Mouse (Mus musculus) T-helper 17 cell (primary cell): Measurements from ENCODE around the gene Tnik.

Experiments used
- in situ Hi-C, 2 experiments: fragments of 300-600 bp; cut with MboI, MseI; formaldehyde crosslinking; loops; 1 replicate in 1 of 2; 2 replicates in 1 of 2; pipeline ENCODE4 v1.15.1; 2025; ENCODE audit warnings: high pct_unique_total_duplicates in 2 of 2

Tnik gene

GRCm38 (mm10) chr3:28263948-28264840 lies 1.2 kb downstream of the Tnik start:
- in situ Hi-C loops = loop anchor here (5.0 kb wide), 2 partner anchors 143 to 278 kb away; no protein-coding TSS in a partner anchor

- in situ Hi-C loops = loop anchor here (5.0 kb wide), 2 partner anchors 143 to 278 kb away; no protein-coding TSS in a partner anchor
Measured at GRCm38 (mm10) chr3:28264841-28265150, 1.8 kb downstream of the Tnik start.

GRCm38 (mm10) chr3:28265183-28265582 lies 2.2 kb downstream of the Tnik start:
- in situ Hi-C loops = no loop called here

- in situ Hi-C loops = no loop called here
Measured at GRCm38 (mm10) chr3:28265656-28266055, 2.6 kb downstream of the Tnik start.

- in situ Hi-C loops = no loop called here
Measured at GRCm38 (mm10) chr3:28267211-28267610, 4.2 kb downstream of the Tnik start.

- in situ Hi-C loops = no loop called here
Measured at GRCm38 (mm10) chr3:28269716-28270115, 6.7 kb downstream of the Tnik start.

- in situ Hi-C loops = no loop called here
Measured at GRCm38 (mm10) chr3:28271884-28272283, 8.9 kb downstream of the Tnik start.

GRCm38 (mm10) chr3:28274763-28275162 lies 11.7 kb downstream of the Tnik start:
- in situ Hi-C loops = no loop called here

- in situ Hi-C loops = no loop called here
Measured at GRCm38 (mm10) chr3:28289693-28290092, 26.7 kb downstream of the Tnik start.

- in situ Hi-C loops = no loop called here
Measured at GRCm38 (mm10) chr3:28301378-28301777, 38.4 kb downstream of the Tnik start.

GRCm38 (mm10) chr3:28303915-28304314 lies 40.9 kb downstream of the Tnik start:
- in situ Hi-C loops = no loop called here

GRCm38 (mm10) chr3:28306852-28307251 lies 43.8 kb downstream of the Tnik start:
- in situ Hi-C loops = no loop called here

GRCm38 (mm10) chr3:28314438-28314837 lies 51.4 kb downstream of the Tnik start:
- in situ Hi-C loops = no loop called here

- in situ Hi-C loops = no loop called here
Measured at GRCm38 (mm10) chr3:28317339-28317738, 54.3 kb downstream of the Tnik start.

GRCm38 (mm10) chr3:28321635-28322034 lies 58.6 kb downstream of the Tnik start:
- in situ Hi-C loops = no loop called here

- in situ Hi-C loops = no loop called here
Measured at GRCm38 (mm10) chr3:28325613-28326233, 62.7 kb downstream of the Tnik start.

GRCm38 (mm10) chr3:28332316-28332715 lies 69.3 kb downstream of the Tnik start:
- in situ Hi-C loops = no loop called here

GRCm38 (mm10) chr3:28333869-28334268 lies 70.9 kb downstream of the Tnik start:
- in situ Hi-C loops = no loop called here

GRCm38 (mm10) chr3:28334547-28334946 lies 71.5 kb downstream of the Tnik start:
- in situ Hi-C loops = no loop called here

GRCm38 (mm10) chr3:28340071-28340470 lies 77.1 kb downstream of the Tnik start:
- in situ Hi-C loops = no loop called here

- in situ Hi-C loops = no loop called here
Measured at GRCm38 (mm10) chr3:28343204-28343603, 80.2 kb downstream of the Tnik start.

GRCm38 (mm10) chr3:28343661-28344060 lies 80.6 kb downstream of the Tnik start:
- in situ Hi-C loops = no loop called here

GRCm38 (mm10) chr3:28345446-28345845 lies 82.4 kb downstream of the Tnik start:
- in situ Hi-C loops = no loop called here
